Mouse (Mus musculus) limb, embryonic 10.5 days (tissue): Measurements from ENCODE around the gene Gm15085. TPM values are rescaled to one million over a fixed set of nuclear protein-coding genes. Genes with fewer than 3 reads are reported as not detected.
"Not testable (repeated sequence)": the region's sequence is repeated elsewhere in the genome, so short reads cannot be mapped to it uniquely, and the experiment has no call there.

Experiments used
- DNase-seq: peaks from one replicate; pipeline ENCODE4 v3.0.0-alpha.2; 2017; ENCODE audit warnings: low spot score
- H3K27ac ChIP-seq: fragments of 300-500 bp; sonication (generic); 2 replicates; pipeline ENCODE4 v1.5.1; 2016; ENCODE audit warnings: mild to moderate bottlenecking
- H3K27me3 ChIP-seq: fragments of 300-500 bp; sonication (generic); 2 replicates; pipeline ENCODE4 v1.6.1; 2016; ENCODE audit warnings: low read depth, mild to moderate bottlenecking; ENCODE audit not compliant: poor library complexity, severe bottlenecking
- H3K36me3 ChIP-seq: fragments of 300-500 bp; sonication (generic); 2 replicates; pipeline ENCODE4 v1.6.1; 2016; ENCODE audit warnings: mild to moderate bottlenecking, moderate library complexity
- H3K4me1 ChIP-seq: fragments of 300-500 bp; sonication (generic); 2 replicates; pipeline ENCODE4 v1.6.1; 2016
- H3K4me3 ChIP-seq: fragments of 300-500 bp; sonication (generic); 2 replicates; pipeline ENCODE4 v1.5.1; 2016; ENCODE audit warnings: mild to moderate bottlenecking, moderate library complexity
- H3K9me3 ChIP-seq: fragments of 300-500 bp; sonication (generic); replicated peaks from 2 replicates; pipeline ENCODE4 v1.6.1; 2016; ENCODE audit warnings: mild to moderate bottlenecking
- WGBS: fragments of 180-500 bp; shearing (Covaris S2); methylation state at CpG from one replicate; pipeline ENCODE4 v1.1.7; 2016; 5-methylcytosine and 5-hydroxymethylcytosine counted together
- polyA plus RNA-seq: library from polyadenylated mRNA; unstranded; fragments of >200 nt; fragmentation: Nextera tagmentation; extraction: Ambion mirVana; gene quantifications from 2 replicates; pipeline ENCODE4 v1.2.1, GENCODE M21; 2016

Gene Gm15085
- polyA plus RNA-seq, result not detected in 2 replicates

DNA sequence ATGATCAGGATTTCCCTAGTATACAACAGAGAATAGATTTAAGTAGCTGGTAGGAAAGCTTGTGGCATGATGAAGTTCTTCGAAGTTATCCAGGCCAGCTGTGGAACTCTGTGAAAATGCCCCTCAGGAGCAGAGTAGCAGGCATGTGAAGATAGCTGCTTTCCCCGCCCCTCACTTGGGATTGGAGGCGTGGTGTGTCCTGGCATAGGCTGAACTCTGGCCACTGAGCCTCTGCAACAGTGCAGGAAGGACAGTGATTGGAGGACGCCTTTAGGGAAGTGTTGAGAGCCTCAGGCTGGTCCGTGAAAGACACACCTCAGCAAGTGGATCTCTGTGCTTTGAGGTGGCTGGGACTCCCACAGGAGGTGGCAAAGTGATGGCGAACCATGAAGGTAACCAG lies at the start of gene Gm15085:
Gm15085 (plus strand) TSS at position 301 of the 400 bp plus-strand sequence.
- H3K4me1 ChIP-seq, H3K27me3 ChIP-seq, H3K4me3 ChIP-seq, DNase-seq, H3K9me3 ChIP-seq, H3K36me3 ChIP-seq, H3K27ac ChIP-seq: not testable (repeated sequence)
- no CpG with 5 or more reads among the region's 6 CpGs for WGBS

Other genes with a start within 250 kb of the Gm15085 start
- not detected in 2 replicates for gene Gm15093, start 175.2 kb upstream of the Gm15085 start, polyA plus RNA-seq
- not detected in 2 replicates for gene Gm10439, start 147.0 kb downstream of the Gm15085 start, polyA plus RNA-seq